Mouse (Mus musculus) stomach, postnatal 0 days (tissue): ENCODE data around the gene Cftr.

Experiments used
- CTCF ChIP-seq: IDR thresholded peaks from 2 replicates; pipeline ENCODE4 v1.5.1; 2016; ENCODE audit warnings: antibody characterized with exemption, low read depth, mild to moderate bottlenecking, moderate library complexity
- EP300 ChIP-seq: optimal IDR thresholded peaks from 2 replicates; pipeline ENCODE3; 2016; ENCODE audit warnings: antibody characterized with exemption

DNA sequence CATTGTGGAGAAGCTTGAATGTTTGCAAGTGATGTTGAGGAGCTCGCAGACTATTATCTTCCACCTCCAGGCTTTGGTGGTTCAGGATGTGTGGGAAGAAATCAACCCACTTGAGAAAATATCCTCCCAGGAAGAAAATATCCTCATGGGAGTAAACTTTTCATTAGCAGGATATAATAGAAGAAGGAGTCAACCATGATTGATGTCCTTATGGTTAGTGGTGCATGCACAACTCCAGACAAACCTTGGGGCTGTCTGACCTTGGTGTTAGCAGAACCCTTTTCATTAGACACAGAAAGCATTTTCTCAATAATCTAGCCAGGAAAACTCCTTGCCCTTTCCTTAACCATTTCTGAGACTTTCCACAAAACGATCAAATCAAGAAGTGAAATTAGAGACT is 173.8 kb downstream of the Cftr start:
- TF ChIP-seq CTCF (no peak), EP300 (no peak)
